Mouse (Mus musculus): ENCODE data around the gene Itga4. TPM values are rescaled to one million over a fixed set of nuclear protein-coding genes. Genes with fewer than 3 reads are reported as not detected.

The Itga4 gene
- polyA plus RNA-seq (2017; shearing (Covaris generic)) = 328 TPM

GRCm38 (mm10) chr2:79255192-79256000, at the start of gene Itga4:
Itga4 (plus strand) TSS chr2:79255426.

Other genes with a start within 250 kb of the Itga4 start
- gene Neurod1, start 201.3 kb downstream of the Itga4 start, polyA plus RNA-seq (2017; shearing (Covaris generic)) = not detected
- 16.0 TPM for gene Cerkl, start 201.4 kb downstream of the Itga4 start, polyA plus RNA-seq (2017; shearing (Covaris generic))

All from inflammation-experienced regulatory T-cells, adult 16 weeks (primary cell).